Mouse (Mus musculus) thymus, adult 2 months (tissue): ENCODE results near the gene Ddrgk1. TPM values are rescaled to one million over a fixed set of nuclear protein-coding genes. Genes with fewer than 3 reads are reported as not detected.

Experiments used
- DNase-seq: peaks from one replicate; pipeline ENCODE4 v3.0.0; 2021
- H3K27ac ChIP-seq: fragments of 200-500 bp; 2 replicates; pipeline ENCODE4 v1.5.1; 2012; ENCODE audit warnings: low read length, control low read depth; ENCODE audit not compliant: control insufficient read depth, insufficient read depth
- H3K27me3 ChIP-seq: fragments of 200-500 bp; 2 replicates; pipeline ENCODE4 v1.6.1; 2012; ENCODE audit warnings: mild to moderate bottlenecking, low read length, moderate library complexity, mixed read lengths; ENCODE audit not compliant: control insufficient read depth, insufficient read depth
- H3K36me3 ChIP-seq: fragments of 200-500 bp; 2 replicates; pipeline ENCODE4 v1.6.1; 2012; ENCODE audit warnings: mild to moderate bottlenecking, low read length, moderate library complexity; ENCODE audit not compliant: control insufficient read depth, insufficient read depth
- H3K4me1 ChIP-seq: fragments of 200-500 bp; replicated peaks from 2 replicates; pipeline ENCODE4 v1.6.1; 2012; ENCODE audit warnings: low read length; ENCODE audit not compliant: control insufficient read depth, insufficient read depth
- H3K4me3 ChIP-seq: fragments of 200-500 bp; 2 replicates; pipeline ENCODE4 v1.5.1; 2012; ENCODE audit warnings: mild to moderate bottlenecking, low read length, control low read depth, moderate library complexity; ENCODE audit not compliant: control insufficient read depth, insufficient read depth
- CTCF ChIP-seq: fragments of 200-500 bp; IDR thresholded peaks from 2 replicates; pipeline ENCODE4 v1.5.1; 2012; ENCODE audit warnings: mild to moderate bottlenecking, control low read depth, low read length, moderate library complexity, borderline replicate concordance; ENCODE audit not compliant: control insufficient read depth, poor library complexity, insufficient read depth; ENCODE audit errors: extremely low read depth
- POLR2A ChIP-seq: fragments of 200-500 bp; IDR thresholded peaks from 2 replicates; pipeline ENCODE4 v1.6.1; 2012; ENCODE audit warnings: mild to moderate bottlenecking, low read length, control low read depth, moderate library complexity; ENCODE audit not compliant: control insufficient read depth, poor library complexity, insufficient read depth; ENCODE audit errors: extremely low read depth
- WGBS: fragments of 180-500 bp; shearing (Covaris S2); methylation state at CpG from one replicate; pipeline ENCODE4 v1.1.7; 2018; 5-methylcytosine and 5-hydroxymethylcytosine counted together
- polyA plus RNA-seq: library from polyadenylated mRNA; depleted of rRNA; stranded (reverse); fragments of >200 nt; gene quantifications from 2 replicates; pipeline ENCODE4 v1.2.3, GENCODE M21; 2012

The Ddrgk1 gene
- polyA plus RNA-seq, 1 experiment = 53.0 TPM

DNA sequence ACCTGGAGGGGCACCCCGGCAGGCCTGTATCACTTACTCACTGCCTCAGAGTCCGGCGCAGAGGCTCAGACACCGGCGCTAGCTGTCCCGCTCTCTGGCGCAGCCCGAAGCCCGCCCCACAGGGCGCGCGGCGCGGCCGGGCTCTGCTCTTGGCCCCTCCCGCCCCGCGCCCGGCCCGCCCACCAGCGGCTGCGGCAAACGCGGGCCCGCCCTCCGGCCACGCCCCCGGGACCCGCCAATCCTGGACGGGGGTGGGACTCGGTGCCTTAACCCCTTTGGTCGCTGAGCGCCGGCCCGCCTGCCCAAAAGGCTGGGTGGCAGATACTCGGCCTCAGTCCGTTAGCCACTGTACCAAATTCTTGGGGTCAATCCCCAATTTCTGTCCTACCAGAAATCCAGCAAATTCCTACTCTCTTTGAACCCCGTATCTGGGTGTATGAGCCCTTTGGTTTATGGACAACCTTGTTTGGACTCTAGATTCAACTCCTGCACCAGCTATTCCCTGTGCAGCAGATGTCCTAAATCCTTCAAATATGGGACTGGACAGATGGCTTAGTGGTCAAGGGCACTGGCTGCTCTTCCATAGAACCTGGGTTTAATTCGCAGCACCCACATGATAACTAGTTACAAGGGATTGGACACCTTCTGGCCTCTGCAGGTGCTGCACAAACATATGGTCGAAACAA lies 21.6 kb downstream of the Ddrgk1 start, which contains the start of gene Lzts3:
Gene Lzts3 (minus strand): TSS at position 120 of the 686 bp plus-strand sequence.
- Histone ChIP-seq H3K27ac (no peak within 1 kb of the TSS), H3K27me3 (no peaks in the 10 kb centered on the region), H3K4me1 (peaks cover 4% of the 10 kb centered on the region), H3K4me3 (peak within 1 kb of the TSS; percentile 76), H3K36me3 (no peaks in the 10 kb centered on the region)
- WGBS = 4% methylated on average over 39 of the region's 40 CpGs
- peak; percentile 34; the same call in 1 of the 2 replicates for TF ChIP-seq POLR2A
- TF ChIP-seq CTCF = peak; percentile 40; the same call in 1 of the 2 replicates
- peak; percentile 92 for DNase-seq

DNA sequence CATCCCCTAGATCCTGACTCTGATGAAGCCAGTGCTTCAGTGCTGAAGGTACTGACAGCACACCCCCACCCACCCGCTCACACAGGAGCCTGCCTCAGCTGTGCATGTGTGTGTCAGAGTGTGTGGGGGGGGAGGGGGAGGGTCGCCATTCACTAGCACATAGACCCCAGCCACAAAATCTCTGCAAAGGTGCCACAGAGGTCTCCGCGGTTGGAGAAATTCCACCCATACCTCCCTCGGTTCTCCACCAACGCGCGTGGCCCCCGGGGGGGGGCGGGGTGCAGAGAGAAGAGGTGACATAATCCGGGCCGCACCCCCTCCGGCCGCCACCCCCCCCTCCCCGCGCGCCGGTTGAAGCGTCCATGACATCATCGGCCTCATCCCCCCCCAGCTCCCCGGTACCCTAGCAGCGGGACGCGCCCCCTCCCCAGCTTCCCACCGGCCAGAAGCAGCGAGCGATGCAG lies 22.2 kb downstream of the Ddrgk1 start:
- Histone ChIP-seq H3K36me3 (no peaks in the 10 kb centered on the region), H3K4me3 (peak overlapping the region; percentile 76), H3K4me1 (peaks cover 4% of the 10 kb centered on the region), H3K27me3 (no peaks in the 10 kb centered on the region), H3K27ac (no peak overlapping the region)
- TF ChIP-seq POLR2A (no peak), CTCF (no peak)
- under 1% methylated on average over 27 of the region's 27 CpGs for WGBS
- peak; percentile 25 for DNase-seq

GRCm38 (mm10) chr2:130641351-130642025 lies 23.0 kb downstream of the Ddrgk1 start:
- no peak for TF ChIP-seq CTCF
- TF ChIP-seq POLR2A = no peak
- DNase-seq = no peak
- Histone ChIP-seq H3K4me1 (peaks cover 6% of the 10 kb centered on the region), H3K27ac (no peak overlapping the region), H3K4me3 (no peak overlapping the region), H3K27me3 (no peaks in the 10 kb centered on the region), H3K36me3 (no peaks in the 10 kb centered on the region)
- 85% methylated on average over 6 of the region's 6 CpGs for WGBS

- 97% methylated on average over 6 of the region's 6 CpGs for WGBS
- DNase-seq = no peak
- TF ChIP-seq CTCF (no peak), POLR2A (no peak)
- H3K4me3 ChIP-seq = no peak overlapping the region
- no peak overlapping the region for H3K27ac ChIP-seq
- H3K36me3 ChIP-seq = no peaks in the 10 kb centered on the region
- no peaks in the 10 kb centered on the region for H3K27me3 ChIP-seq
- H3K4me1 ChIP-seq = peaks cover 24% of the 10 kb centered on the region
Measured at GRCm38 (mm10) chr2:130639276-130639675, 25.2 kb downstream of the Ddrgk1 start.

GRCm38 (mm10) chr2:130638101-130638611 lies 26.3 kb downstream of the Ddrgk1 start:
- H3K4me3 ChIP-seq = no peak overlapping the region
- no peak for DNase-seq
- H3K27ac ChIP-seq = no peak overlapping the region
- 67% methylated on average over 16 of the region's 16 CpGs for WGBS
- H3K4me1 ChIP-seq = peaks cover 28% of the 10 kb centered on the region
- H3K27me3 ChIP-seq = no peaks in the 10 kb centered on the region
- H3K36me3 ChIP-seq = no peaks in the 10 kb centered on the region
- TF ChIP-seq POLR2A (no peak), CTCF (no peak)

- DNase-seq = peak; percentile 82
- Histone ChIP-seq H3K27ac (no peak overlapping the region), H3K4me1 (peaks cover 23% of the 10 kb centered on the region), H3K36me3 (no peaks in the 10 kb centered on the region), H3K4me3 (peak overlapping the region; percentile 10), H3K27me3 (no peaks in the 10 kb centered on the region)
- TF ChIP-seq POLR2A = 0 out of 2 replicates have a peak, but pooled peaks have one; percentile 20
- TF ChIP-seq CTCF = 0 out of 2 replicates have a peak, but pooled peaks have one; percentile 28
- WGBS = 8% methylated on average over 21 of the region's 21 CpGs
Measured at GRCm38 (mm10) chr2:130635847-130636246, 28.6 kb downstream of the Ddrgk1 start.

- TF ChIP-seq POLR2A = no peak
- no peak for TF ChIP-seq CTCF
- H3K36me3 ChIP-seq = no peaks in the 10 kb centered on the region
- 5% methylated on average over 38 of the region's 38 CpGs for WGBS
- peak overlapping the region; percentile 37 for H3K4me3 ChIP-seq
- peaks cover 23% of the 10 kb centered on the region for H3K4me1 ChIP-seq
- DNase-seq = peak; percentile 30
- no peaks in the 10 kb centered on the region for H3K27me3 ChIP-seq
- H3K27ac ChIP-seq = no peak overlapping the region
Measured at GRCm38 (mm10) chr2:130634739-130635411, 29.6 kb downstream of the Ddrgk1 start.
